Mouse (Mus musculus): ENCODE results near the gene Zfp740.

DNA sequence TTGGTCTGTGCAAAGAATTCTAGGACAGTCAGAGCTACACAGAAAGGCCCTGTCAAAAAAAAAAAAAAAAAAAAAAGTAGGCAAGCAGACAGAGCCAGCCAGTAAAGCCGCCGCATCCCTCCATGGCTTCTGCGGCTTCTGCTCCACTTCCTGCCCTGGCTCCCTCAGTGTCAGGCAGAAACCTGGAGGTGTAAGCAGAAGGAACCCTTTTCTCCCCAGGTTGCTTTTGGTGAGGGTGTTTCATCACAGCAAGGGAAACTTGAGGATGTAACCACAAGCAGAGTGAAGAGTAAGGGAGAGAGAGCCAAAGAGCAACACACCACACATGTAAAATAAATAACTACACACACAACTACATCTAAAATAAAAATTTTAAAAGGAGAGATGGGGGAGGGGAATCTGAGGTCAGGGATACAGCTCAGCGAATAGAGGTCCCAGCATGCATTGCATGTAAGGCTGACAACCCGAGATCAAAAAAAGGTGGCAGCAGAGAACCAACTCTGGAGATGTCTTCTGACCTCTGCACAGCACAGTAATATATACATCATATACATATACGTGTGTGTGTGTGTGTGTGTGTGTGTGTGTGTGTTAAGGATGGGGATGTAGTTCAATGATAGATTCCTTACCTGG lies 37.5 kb upstream of the Zfp740 start:
- no peak for TF ChIP-seq MYOG (IDR thresholded peaks at IDR 0.05; ENCODE audit: control insufficient read depth, extremely low read depth, insufficient read length)
- no peak for TF ChIP-seq CTCF (IDR thresholded peaks at IDR 0.05; ENCODE audit: control insufficient read depth, insufficient read depth, insufficient read length)
- TF ChIP-seq USF1 (IDR thresholded peaks at IDR 0.05; ENCODE audit: low read depth), result no peak
- no peak for TF ChIP-seq MYOD1 (IDR thresholded peaks at IDR 0.05; ENCODE audit: control insufficient read depth, insufficient read length, low read depth)
- no peak for TF ChIP-seq MAX (IDR thresholded peaks at IDR 0.05)
- TF ChIP-seq CEBPB (IDR thresholded peaks at IDR 0.05; ENCODE audit: low read depth), result no peak

All from C2C12 (cell line).